Mouse (Mus musculus) MEL (cell line): Measurements from ENCODE around the gene Kctd8. TPM values are rescaled to one million over a fixed set of nuclear protein-coding genes. Genes with fewer than 3 reads are reported as not detected.

Source experiments
- DNase-seq: peaks from one replicate; pipeline ENCODE4 v3.0.0; 2011; ENCODE audit warnings: low read depth, low spot score
- H3K27ac ChIP-seq: 2 replicates; pipeline ENCODE4 v1.5.1; 2012; ENCODE audit warnings: low read depth, mild to moderate bottlenecking, control low read depth, low read length, moderate library complexity; ENCODE audit not compliant: control insufficient read depth
- H3K27me3 ChIP-seq, 2 experiments: fragments of 150-350 bp in 1 of 2; sonication (generic) in 1 of 2; 2 replicates each; pipeline ENCODE4 v1.6.1; 2012; ENCODE audit warnings: low read length in 2 of 2, mild to moderate bottlenecking in 2 of 2, improper control_type of control experiment in 1 of 2, moderate library complexity in 1 of 2; ENCODE audit not compliant: insufficient read depth in 2 of 2, control insufficient read depth in 1 of 2
- H3K36me3 ChIP-seq, 2 experiments: 2 replicates each; pipeline ENCODE4 v1.6.1; 2012 to 2014; ENCODE audit warnings: low read length in 2 of 2, improper control_type of control experiment in 1 of 2, inconsistent platforms in 1 of 2, mild to moderate bottlenecking in 1 of 2; ENCODE audit not compliant: insufficient read depth in 2 of 2, control insufficient read depth in 1 of 2
- H3K4me1 ChIP-seq, 2 experiments: fragments of 150-350 bp in 1 of 2; sonication (generic) in 1 of 2; 2 replicates each; pipeline ENCODE4 v1.6.1; 2012; ENCODE audit warnings: low read length in 2 of 2, improper control_type of control experiment in 1 of 2, mild to moderate bottlenecking in 1 of 2; ENCODE audit not compliant: insufficient read depth in 2 of 2, control insufficient read depth in 1 of 2
- H3K4me3 ChIP-seq, 2 experiments: fragments of 150-350 bp in 1 of 2; sonication (generic) in 1 of 2; 2 replicates each; pipeline ENCODE4 v1.5.1; 2012; ENCODE audit warnings: low read depth in 2 of 2, low read length in 2 of 2, mild to moderate bottlenecking in 2 of 2, moderate library complexity in 2 of 2, control low read depth in 1 of 2, improper control_type of control experiment in 1 of 2; ENCODE audit not compliant: control insufficient read depth in 1 of 2, insufficient read depth in 1 of 2
- H3K79me2 ChIP-seq: 2 replicates; pipeline ENCODE4 v1.6.1; 2012; ENCODE audit warnings: mild to moderate bottlenecking, low read length, moderate library complexity; ENCODE audit not compliant: control insufficient read depth, poor library complexity, insufficient read depth
- H3K9ac ChIP-seq: 2 replicates; pipeline ENCODE4 v1.6.1; 2012; ENCODE audit warnings: low read depth, mild to moderate bottlenecking, control low read depth, low read length, moderate library complexity; ENCODE audit not compliant: control insufficient read depth, poor library complexity, severe bottlenecking
- H3K9me3 ChIP-seq: fragments of 150-350 bp; sonication (generic); replicated peaks from 2 replicates; pipeline ENCODE4 v1.6.1; 2012; ENCODE audit warnings: mild to moderate bottlenecking, low read length, improper control_type of control experiment, moderate library complexity; ENCODE audit not compliant: insufficient read depth
- CHD1 ChIP-seq: IDR thresholded peaks from 2 replicates; pipeline ENCODE4 v1.6.1; 2012; ENCODE audit warnings: low read depth, mild to moderate bottlenecking, inconsistent platforms, low read length, improper control_type of control experiment
- CHD2 ChIP-seq: IDR thresholded peaks from 2 replicates; pipeline ENCODE4 v1.6.1; 2011; ENCODE audit warnings: low read length, improper control_type of control experiment
- CTCF ChIP-seq, 3 experiments: IDR thresholded peaks in 2 of 3; conservative IDR thresholded peaks in 1 of 3; 2 replicates each; pipeline ENCODE4 v1.5.1; 2011 to 2012; ENCODE audit warnings: low read length in 3 of 3, low read depth in 2 of 3, mild to moderate bottlenecking in 2 of 3, improper control_type of control experiment in 1 of 3, inconsistent platforms in 1 of 3, mixed read lengths in 1 of 3, moderate library complexity in 1 of 3; ENCODE audit not compliant: control insufficient read depth in 1 of 3, insufficient read depth in 1 of 3, poor library complexity in 1 of 3, severe bottlenecking in 1 of 3
- ELF1 ChIP-seq: IDR thresholded peaks from 2 replicates; pipeline ENCODE4 v1.6.1; 2014; ENCODE audit warnings: low read depth, mild to moderate bottlenecking, inconsistent platforms, low read length, improper control_type of control experiment, moderate library complexity
- ETS1 ChIP-seq: IDR thresholded peaks from 2 replicates; pipeline ENCODE4 v1.6.1; 2012; ENCODE audit warnings: low read depth, mild to moderate bottlenecking, inconsistent platforms, low read length, improper control_type of control experiment, moderate library complexity
- HCFC1 ChIP-seq: IDR thresholded peaks from 2 replicates; pipeline ENCODE4 v1.6.1; 2012; ENCODE audit warnings: low read depth, mild to moderate bottlenecking, inconsistent platforms, low read length, improper control_type of control experiment, moderate library complexity
- JUND ChIP-seq: IDR thresholded peaks from 2 replicates; pipeline ENCODE4 v1.6.1; 2011; ENCODE audit warnings: low read depth, mild to moderate bottlenecking, improper control_type of control experiment, low read length
- MAFK ChIP-seq: IDR thresholded peaks from 2 replicates; pipeline ENCODE4 v1.6.1; 2011; ENCODE audit warnings: low read depth, mild to moderate bottlenecking, low read length, improper control_type of control experiment, borderline replicate concordance
- MAX ChIP-seq: IDR thresholded peaks from 2 replicates; pipeline ENCODE4 v1.6.1; 2011; ENCODE audit warnings: low read length, improper control_type of control experiment
- MAZ ChIP-seq: IDR thresholded peaks from 2 replicates; pipeline ENCODE4 v1.6.1; 2012; ENCODE audit warnings: low read depth, mild to moderate bottlenecking, inconsistent platforms, low read length, improper control_type of control experiment
- MYC ChIP-seq: IDR thresholded peaks from 2 replicates; pipeline ENCODE4 v1.6.1; 2011; ENCODE audit warnings: low read depth, mild to moderate bottlenecking, low read length, improper control_type of control experiment, moderate library complexity
- POLR2A ChIP-seq, 2 experiments: IDR thresholded peaks; 2 replicates each; pipeline ENCODE4 v1.6.1; 2011 to 2012; ENCODE audit warnings: low read length in 2 of 2, mild to moderate bottlenecking in 2 of 2, control low read depth in 1 of 2, improper control_type of control experiment in 1 of 2, low read depth in 1 of 2, moderate library complexity in 1 of 2; ENCODE audit not compliant: control insufficient read depth in 1 of 2, insufficient read depth in 1 of 2, poor library complexity in 1 of 2
- POLR2AphosphoS2 ChIP-seq: IDR thresholded peaks from 2 replicates; pipeline ENCODE4 v1.6.1; 2011; ENCODE audit warnings: low read length, improper control_type of control experiment
- POLR2AphosphoS5 ChIP-seq: IDR thresholded peaks from 2 replicates; pipeline ENCODE4 v1.6.1; 2012; ENCODE audit warnings: low read depth, borderline replicate concordance, mild to moderate bottlenecking, inconsistent platforms, low read length, moderate library complexity, mixed read lengths
- RAD21 ChIP-seq: IDR thresholded peaks from 2 replicates; pipeline ENCODE4 v1.6.1; 2011; ENCODE audit warnings: mild to moderate bottlenecking, low read depth, low read length, improper control_type of control experiment
- SMC3 ChIP-seq: IDR thresholded peaks from 2 replicates; pipeline ENCODE4 v1.6.1; 2011; ENCODE audit warnings: low read depth, low read length, improper control_type of control experiment
- TAL1 ChIP-seq: IDR thresholded peaks from 2 replicates; pipeline ENCODE4 v1.6.1; 2012; ENCODE audit warnings: mild to moderate bottlenecking, inconsistent platforms, low read length, moderate library complexity, mixed read lengths
- TBP ChIP-seq: IDR thresholded peaks from 2 replicates; pipeline ENCODE4 v1.8.0; 2011; ENCODE audit warnings: low read depth, low read length, improper control_type of control experiment
- UBTF ChIP-seq: IDR thresholded peaks from 2 replicates; pipeline ENCODE4 v1.6.1; 2012; ENCODE audit warnings: low read depth, mild to moderate bottlenecking, inconsistent platforms, low read length, improper control_type of control experiment, moderate library complexity, borderline replicate concordance; ENCODE audit not compliant: insufficient read depth
- USF1 ChIP-seq: IDR thresholded peaks from 2 replicates; pipeline ENCODE4 v1.6.1; 2014; ENCODE audit warnings: low read depth, mild to moderate bottlenecking, inconsistent platforms, low read length, improper control_type of control experiment, moderate library complexity
- ZC3H11A ChIP-seq: IDR thresholded peaks from 2 replicates; pipeline ENCODE4 v1.6.1; 2012; ENCODE audit warnings: low read depth, mild to moderate bottlenecking, inconsistent platforms, low read length, improper control_type of control experiment
- ZKSCAN1 ChIP-seq: IDR thresholded peaks from 2 replicates; pipeline ENCODE4 v1.6.1; 2012; ENCODE audit warnings: low read depth, mild to moderate bottlenecking, inconsistent platforms, low read length, improper control_type of control experiment, moderate library complexity
- ZMIZ1 ChIP-seq: IDR thresholded peaks from 2 replicates; pipeline ENCODE4 v1.6.1; 2012; ENCODE audit warnings: low read depth, mild to moderate bottlenecking, inconsistent platforms, low read length, improper control_type of control experiment, moderate library complexity
- ZNF384 ChIP-seq: IDR thresholded peaks from 2 replicates; pipeline ENCODE4 v1.6.1; 2012; ENCODE audit warnings: low read depth, mild to moderate bottlenecking, inconsistent platforms, low read length, improper control_type of control experiment
- polyA plus RNA-seq, 2 experiments: library from polyadenylated mRNA; stranded (reverse) in 1 of 2; unstranded in 1 of 2; fragments of >175 nt in 1 of 2; fragments of >200 nt in 1 of 2; gene quantifications; 2 replicates each; pipeline versions ENCODE4 v1.2.1 to v1.2.4; 2012; ENCODE audit warnings: low replicate concordance in 2 of 2, low read depth in 1 of 2; ENCODE audit not compliant: insufficient read length in 2 of 2, insufficient read depth in 1 of 2, missing spikeins in 1 of 2
- total RNA-seq: library from RNA; depleted of rRNA; stranded (reverse); fragments of 300-350 nt; gene quantifications from 2 replicates; pipeline ENCODE4 v1.2.3, GENCODE M21; 2012

Gene Kctd8
- total and polyA plus RNA-seq, 3 experiments: not detected

DNA sequence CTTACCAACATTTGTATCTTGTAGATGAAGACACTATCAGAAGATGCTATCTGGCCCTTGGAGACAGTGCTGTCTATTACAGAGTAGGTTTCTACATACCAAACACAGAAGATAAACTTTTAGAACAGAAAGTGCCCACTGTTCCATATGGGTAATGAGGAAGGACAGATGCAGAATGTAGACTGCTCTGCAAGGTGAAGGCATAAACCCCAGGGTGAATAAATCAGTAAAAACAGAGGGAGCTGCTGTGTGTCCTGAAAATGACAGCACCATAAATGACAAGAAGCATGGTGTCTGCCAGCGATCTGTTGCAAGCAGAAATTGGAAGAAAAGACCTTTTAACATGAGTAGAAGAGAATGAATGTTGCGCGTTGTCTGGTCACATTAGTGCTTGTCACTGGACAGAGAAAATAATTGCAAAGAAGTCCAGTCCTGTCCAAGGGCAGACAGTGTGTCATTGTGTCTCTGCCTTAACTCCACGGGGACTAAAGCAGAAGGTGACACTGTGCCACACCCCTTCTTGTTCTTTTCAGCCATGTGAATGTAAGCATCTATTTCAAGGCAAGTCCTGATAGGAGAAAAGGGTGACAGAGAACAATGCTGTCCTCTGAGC, 181.5 kb downstream of the Kctd8 start:
- Histone ChIP-seq H3K27me3 (no peaks in the 10 kb centered on the region), H3K4me3 (no peak overlapping the region), H3K36me3 (no peaks in the 10 kb centered on the region)
- no peak for TF ChIP-seq MAX
- TF ChIP-seq ZMIZ1: no peak
- no peak for TF ChIP-seq HCFC1
- no peak for TF ChIP-seq ZNF384
- TF ChIP-seq ELF1: no peak
- no peak for TF ChIP-seq MAZ
- TF ChIP-seq JUND: no peak
- no peak for TF ChIP-seq CHD2
- TF ChIP-seq POLR2AphosphoS2: no peak
- no peak for TF ChIP-seq RAD21
- TF ChIP-seq POLR2A (IDR thresholded peaks at IDR 0.05; ENCODE audit: control insufficient read depth in 1 of 2, insufficient read depth in 1 of 2, low read depth in 1 of 2, low read length in 2 of 2, poor library complexity in 1 of 2): no peak
- TF ChIP-seq ZKSCAN1: no peak
- TF ChIP-seq MAFK: no peak
- no peak for TF ChIP-seq ETS1
- TF ChIP-seq TAL1: no peak
- TF ChIP-seq, all 39 proteins: peak for 0
- H3K79me2 ChIP-seq: no peaks in the 10 kb centered on the region
- no peak for DNase-seq
- no peak overlapping the region for H3K9ac ChIP-seq
- no peaks in the 10 kb centered on the region for H3K9me3 ChIP-seq
- H3K4me1 ChIP-seq: no peaks in the 10 kb centered on the region
- H3K27ac ChIP-seq: no peak overlapping the region

DNA sequence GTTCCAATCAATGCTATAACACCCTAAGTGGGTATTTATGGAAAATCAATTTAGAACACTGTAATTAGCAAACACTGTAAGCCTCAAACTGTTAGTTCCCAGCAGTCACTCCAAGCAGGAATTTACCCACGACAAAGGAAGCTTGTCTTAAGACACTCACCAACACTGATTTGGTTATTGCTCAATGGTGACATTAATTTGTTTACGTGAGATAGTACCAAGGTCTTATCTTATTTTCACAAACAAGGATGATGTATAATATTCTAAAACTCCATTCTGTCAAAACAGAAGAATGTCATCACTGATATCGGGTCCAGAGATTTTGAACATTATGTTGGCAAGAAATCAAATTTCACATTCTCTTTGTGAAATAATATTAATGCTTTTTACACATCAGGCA, 185.0 kb downstream of the Kctd8 start:
- H3K4me3 ChIP-seq: no peak overlapping the region
- H3K4me1 ChIP-seq: no peaks in the 10 kb centered on the region
- H3K79me2 ChIP-seq: no peaks in the 10 kb centered on the region
- no peak for TF ChIP-seq ETS1
- no peak for TF ChIP-seq USF1
- no peak for TF ChIP-seq TBP
- TF ChIP-seq ZMIZ1: no peak
- TF ChIP-seq ZC3H11A: no peak
- no peak for TF ChIP-seq MAZ
- TF ChIP-seq CHD2: no peak
- TF ChIP-seq SMC3: no peak
- no peak for TF ChIP-seq HCFC1
- no peak for TF ChIP-seq CTCF (IDR thresholded peaks at IDR 0.05 in 2 of 3, conservative IDR thresholded peaks at IDR 0.05 in 1 of 3; ENCODE audit: control insufficient read depth in 1 of 3, insufficient read depth in 1 of 3, low read depth in 2 of 3, low read length in 3 of 3, poor library complexity in 1 of 3, severe bottlenecking in 1 of 3)
- no peak for TF ChIP-seq POLR2A (IDR thresholded peaks at IDR 0.05; ENCODE audit: control insufficient read depth in 1 of 2, insufficient read depth in 1 of 2, low read depth in 1 of 2, low read length in 2 of 2, poor library complexity in 1 of 2)
- no peak for TF ChIP-seq ZKSCAN1
- no peak for TF ChIP-seq MYC
- TF ChIP-seq UBTF: no peak
- no peak for TF ChIP-seq ELF1
- TF ChIP-seq CHD1: no peak
- TF ChIP-seq POLR2AphosphoS5: no peak
- TF ChIP-seq, all 39 proteins: peak for 0
- Histone ChIP-seq H3K9me3 (no peaks in the 10 kb centered on the region), H3K9ac (no peak overlapping the region), H3K36me3 (no peaks in the 10 kb centered on the region), H3K27ac (no peak overlapping the region), H3K27me3 (no peaks in the 10 kb centered on the region)
- DNase-seq: no peak
